Mouse (Mus musculus): ENCODE results near the gene Tcf20. TPM values are rescaled to one million over a fixed set of nuclear protein-coding genes. Genes with fewer than 3 reads are reported as not detected.

The Tcf20 gene
- polyA plus RNA-seq, 1 experiment from 2014 or later = 7.2 TPM

GRCm38 (mm10) chr15:82806969-82807763 is 180.5 kb downstream of the Tcf20 start:
- no peaks in the 10 kb centered on the region for H3K9me3 ChIP-seq (ENCODE audit: control insufficient read depth, low read length)
- no peaks in the 10 kb centered on the region for H3K27me3 ChIP-seq (ENCODE audit: control insufficient read depth, insufficient read depth, low read depth, low read length)
- WGBS = 78% methylated on average over 5 of the region's 5 CpGs
- no peaks in the 10 kb centered on the region for H3K4me1 ChIP-seq (replicated peaks; ENCODE audit: control insufficient read depth, insufficient read depth, low read length)
- H3K27ac ChIP-seq (ENCODE audit: low read length) = no peak overlapping the region
- no peak for ATAC-seq (ENCODE audit: low read depth)
- H3K4me3 ChIP-seq (ENCODE audit: low read length) = no peak overlapping the region
- H3K9ac ChIP-seq (ENCODE audit: low read length) = no peak overlapping the region
- H3K4me2 ChIP-seq (ENCODE audit: low read depth, low read length) = no peak overlapping the region
- peaks cover 7% of the 10 kb centered on the region; the same call in 1 of the 2 replicates for H3K36me3 ChIP-seq (ENCODE audit: control insufficient read depth, insufficient read depth, low read length)

DNA sequence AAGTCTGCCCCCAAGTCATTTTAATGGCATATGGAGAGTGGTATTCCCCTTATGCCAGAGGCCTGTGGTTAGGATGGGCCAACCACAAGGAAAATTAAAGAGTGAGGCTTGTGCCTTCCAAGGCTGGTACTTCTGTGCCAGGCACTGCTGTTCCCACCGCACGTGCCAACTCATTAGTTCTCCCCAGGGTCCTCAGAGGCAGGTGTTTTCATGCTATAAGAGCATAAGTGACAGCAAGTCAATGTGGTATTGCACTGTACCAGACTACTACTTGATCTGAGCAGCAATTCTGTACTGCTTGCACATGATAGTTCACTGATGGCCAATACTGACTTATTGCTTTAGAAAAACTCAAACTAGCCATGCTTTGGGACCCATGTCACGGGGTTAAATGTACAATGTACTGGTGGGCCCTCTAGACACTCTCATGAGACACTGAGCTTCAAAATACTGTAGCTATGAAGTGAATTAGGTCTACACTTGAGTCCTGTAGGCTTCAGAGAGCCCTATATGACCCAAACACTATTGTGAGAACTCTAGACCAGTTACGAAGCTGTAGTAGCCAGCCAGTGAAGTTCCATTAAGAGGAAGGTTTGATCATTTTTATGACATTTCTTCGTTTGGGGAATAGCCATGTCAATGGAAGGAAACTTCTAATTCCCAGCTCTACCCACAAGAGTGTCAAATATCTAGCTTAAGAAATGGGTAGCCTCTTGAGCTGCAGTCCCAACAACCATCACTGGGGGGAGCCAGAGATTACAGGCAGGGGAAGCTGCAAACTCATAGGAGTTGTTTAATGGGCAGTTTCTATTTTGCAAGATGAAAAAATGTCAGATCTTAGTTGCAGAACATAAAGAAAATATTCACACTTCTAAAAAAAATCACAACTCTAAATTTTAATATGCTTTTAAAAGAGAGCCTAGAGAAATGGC is 182.7 kb downstream of the Tcf20 start:
- no peaks in the 10 kb centered on the region for H3K27me3 ChIP-seq (ENCODE audit: control insufficient read depth, insufficient read depth, low read depth, low read length)
- no peaks in the 10 kb centered on the region for H3K9me3 ChIP-seq (ENCODE audit: control insufficient read depth, low read length)
- no peak overlapping the region for H3K4me2 ChIP-seq (ENCODE audit: low read depth, low read length)
- H3K9ac ChIP-seq (ENCODE audit: low read length) = no peak overlapping the region
- no peaks in the 10 kb centered on the region for H3K36me3 ChIP-seq (ENCODE audit: control insufficient read depth, insufficient read depth, low read length)
- WGBS = 77% methylated on average over 5 of the region's 5 CpGs
- no peak for ATAC-seq (ENCODE audit: low read depth)
- no peak overlapping the region for H3K4me3 ChIP-seq (ENCODE audit: low read length)
- no peak overlapping the region for H3K27ac ChIP-seq (ENCODE audit: low read length)
- no peaks in the 10 kb centered on the region for H3K4me1 ChIP-seq (replicated peaks; ENCODE audit: control insufficient read depth, insufficient read depth, low read length)

DNA sequence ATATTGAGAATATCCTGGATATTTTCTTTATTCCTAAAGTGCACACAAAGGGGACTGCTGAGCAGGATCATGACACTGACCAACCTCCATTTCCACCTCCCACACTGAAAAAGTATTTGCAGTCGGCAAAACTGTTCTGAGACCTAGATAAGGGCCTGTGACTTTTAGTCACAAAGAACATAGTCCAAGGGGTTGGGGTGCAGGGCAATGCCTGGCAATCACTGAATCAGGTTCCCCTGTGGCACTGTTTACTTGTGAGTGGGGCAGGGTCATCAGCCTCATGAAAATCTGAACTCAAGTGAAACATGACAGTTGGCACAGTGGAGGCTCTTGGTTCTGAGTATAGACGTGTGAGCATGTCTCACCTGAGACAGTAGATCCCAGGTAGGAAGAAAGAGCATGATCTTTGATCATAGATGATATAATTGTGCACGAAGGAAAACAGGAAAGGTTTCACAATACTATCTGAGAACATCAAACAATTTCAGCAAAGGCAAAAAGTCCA is 191.7 kb downstream of the Tcf20 start:
- H3K4me3 ChIP-seq (ENCODE audit: low read length) = no peak overlapping the region
- ATAC-seq (ENCODE audit: low read depth) = no peak
- WGBS = 72% methylated on average over 3 of the region's 3 CpGs

DNA sequence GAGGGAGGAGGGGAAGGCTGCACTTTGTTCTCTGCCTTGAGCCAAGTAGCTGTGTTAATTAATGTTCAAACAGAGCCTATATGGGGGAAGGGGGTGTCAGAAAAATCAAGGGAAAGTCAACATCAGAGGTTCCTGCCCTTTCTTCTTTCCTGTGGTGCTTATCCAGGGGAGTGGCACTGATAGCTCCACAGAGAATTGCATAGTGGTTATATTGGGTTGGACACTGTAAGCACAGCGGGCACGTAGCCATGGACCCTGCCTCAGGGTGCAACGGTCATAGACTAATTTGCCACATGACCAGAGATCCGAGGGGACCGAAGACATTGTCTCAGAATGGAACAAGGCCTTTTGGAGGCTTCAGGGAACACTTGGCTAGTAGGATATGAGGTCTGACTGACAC is 193.4 kb downstream of the Tcf20 start, which contains the start of gene Cyp2d26:
TSS of gene Cyp2d26 (minus strand) at position 18 of the 400 bp plus-strand sequence.
- Histone ChIP-seq H3K9ac (ENCODE audit: low read length) (no peak within 1 kb of the TSS), H3K36me3 (ENCODE audit: control insufficient read depth, insufficient read depth, low read length) (no peaks in the 10 kb centered on the region), H3K27ac (ENCODE audit: low read length) (no peak within 1 kb of the TSS), H3K4me1 (replicated peaks; ENCODE audit: control insufficient read depth, insufficient read depth, low read length) (no peaks in the 10 kb centered on the region), H3K4me2 (ENCODE audit: low read depth, low read length) (no peak within 1 kb of the TSS), H3K27me3 (ENCODE audit: control insufficient read depth, insufficient read depth, low read depth, low read length) (no peaks in the 10 kb centered on the region), H3K4me3 (ENCODE audit: low read length) (no peak within 1 kb of the TSS), H3K9me3 (ENCODE audit: control insufficient read depth, low read length) (no peaks in the 10 kb centered on the region)
- no peak for ATAC-seq (ENCODE audit: low read depth)
- 79% methylated on average over 5 of the region's 5 CpGs for WGBS

More for the DNA sequence above, 191.7 kb downstream of the Tcf20 start:
- H3K4me2 ChIP-seq (ENCODE audit: low read depth, low read length) = no peak overlapping the region
- no peaks in the 10 kb centered on the region for H3K9me3 ChIP-seq (ENCODE audit: control insufficient read depth, low read length)
- H3K27ac ChIP-seq (ENCODE audit: low read length) = no peak overlapping the region
- no peaks in the 10 kb centered on the region for H3K4me1 ChIP-seq (replicated peaks; ENCODE audit: control insufficient read depth, insufficient read depth, low read length)
- H3K36me3 ChIP-seq (ENCODE audit: control insufficient read depth, insufficient read depth, low read length) = no peaks in the 10 kb centered on the region
- no peaks in the 10 kb centered on the region for H3K27me3 ChIP-seq (ENCODE audit: control insufficient read depth, insufficient read depth, low read depth, low read length)
- H3K9ac ChIP-seq (ENCODE audit: low read length) = no peak overlapping the region

DNA sequence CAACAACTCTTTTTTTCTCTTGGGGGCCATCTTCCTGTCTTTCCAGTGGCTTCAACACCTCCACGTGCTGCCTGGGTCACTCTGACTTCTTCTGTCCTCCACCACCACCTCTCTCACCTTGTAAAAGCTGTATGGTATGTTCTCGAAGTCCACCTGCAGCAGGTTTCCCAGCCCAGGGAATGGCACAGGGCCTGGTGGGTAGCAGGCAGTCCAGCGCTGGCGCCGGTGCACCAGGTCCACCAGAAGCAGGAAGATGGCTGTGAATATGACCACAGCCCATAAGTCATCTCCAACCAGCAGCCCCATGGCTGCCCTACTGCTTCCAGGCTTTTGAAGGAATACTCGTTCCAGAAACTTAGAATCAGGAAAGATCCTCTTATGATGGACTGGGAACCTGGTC is 193.8 kb downstream of the Tcf20 start:
- Histone ChIP-seq H3K9me3 (ENCODE audit: control insufficient read depth, low read length) (no peaks in the 10 kb centered on the region), H3K36me3 (ENCODE audit: control insufficient read depth, insufficient read depth, low read length) (no peaks in the 10 kb centered on the region), H3K27ac (ENCODE audit: low read length) (no peak overlapping the region), H3K4me3 (ENCODE audit: low read length) (no peak overlapping the region), H3K4me2 (ENCODE audit: low read depth, low read length) (no peak overlapping the region), H3K4me1 (replicated peaks; ENCODE audit: control insufficient read depth, insufficient read depth, low read length) (no peaks in the 10 kb centered on the region), H3K9ac (ENCODE audit: low read length) (no peak overlapping the region), H3K27me3 (ENCODE audit: control insufficient read depth, insufficient read depth, low read depth, low read length) (no peaks in the 10 kb centered on the region)
- no peak for ATAC-seq (ENCODE audit: low read depth)
- WGBS = 70% methylated on average over 6 of the region's 6 CpGs

GRCm38 (mm10) chr15:82793454-82793853 is 194.2 kb downstream of the Tcf20 start:
- Histone ChIP-seq H3K4me3 (ENCODE audit: low read length) (no peak overlapping the region), H3K27me3 (ENCODE audit: control insufficient read depth, insufficient read depth, low read depth, low read length) (no peaks in the 10 kb centered on the region), H3K27ac (ENCODE audit: low read length) (no peak overlapping the region), H3K9me3 (ENCODE audit: control insufficient read depth, low read length) (no peaks in the 10 kb centered on the region), H3K9ac (ENCODE audit: low read length) (no peak overlapping the region), H3K4me1 (replicated peaks; ENCODE audit: control insufficient read depth, insufficient read depth, low read length) (no peaks in the 10 kb centered on the region), H3K36me3 (ENCODE audit: control insufficient read depth, insufficient read depth, low read length) (no peaks in the 10 kb centered on the region), H3K4me2 (ENCODE audit: low read depth, low read length) (no peak overlapping the region)
- 53% methylated on average over 1 of the region's 1 CpGs for WGBS
- no peak for ATAC-seq (ENCODE audit: low read depth)

- no peak for ATAC-seq (ENCODE audit: low read depth)
- H3K4me2 ChIP-seq (ENCODE audit: low read depth, low read length) = no peak overlapping the region
- WGBS = 89% methylated on average over 11 of the region's 11 CpGs
Observed at GRCm38 (mm10) chr15:82792566-82792965, 195.1 kb downstream of the Tcf20 start.

GRCm38 (mm10) chr15:82784581-82784980 is 203.1 kb downstream of the Tcf20 start:
- Histone ChIP-seq H3K27ac (ENCODE audit: low read length) (no peak overlapping the region), H3K4me2 (ENCODE audit: low read depth, low read length) (no peak overlapping the region), H3K9me3 (ENCODE audit: control insufficient read depth, low read length) (no peaks in the 10 kb centered on the region), H3K4me3 (ENCODE audit: low read length) (no peak overlapping the region), H3K27me3 (ENCODE audit: control insufficient read depth, insufficient read depth, low read depth, low read length) (no peaks in the 10 kb centered on the region), H3K36me3 (ENCODE audit: control insufficient read depth, insufficient read depth, low read length) (no peaks in the 10 kb centered on the region), H3K9ac (ENCODE audit: low read length) (no peak overlapping the region), H3K4me1 (replicated peaks; ENCODE audit: control insufficient read depth, insufficient read depth, low read length) (no peaks in the 10 kb centered on the region)
- WGBS = 68% methylated on average over 1 of the region's 1 CpGs
- no peak for ATAC-seq (ENCODE audit: low read depth)

More at GRCm38 (mm10) chr15:82792566-82792965, 195.1 kb downstream of the Tcf20 start:
- Histone ChIP-seq H3K4me1 (replicated peaks; ENCODE audit: control insufficient read depth, insufficient read depth, low read length) (no peaks in the 10 kb centered on the region), H3K27ac (ENCODE audit: low read length) (no peak overlapping the region), H3K9me3 (ENCODE audit: control insufficient read depth, low read length) (no peaks in the 10 kb centered on the region), H3K9ac (ENCODE audit: low read length) (no peak overlapping the region), H3K27me3 (ENCODE audit: control insufficient read depth, insufficient read depth, low read depth, low read length) (no peaks in the 10 kb centered on the region), H3K4me3 (ENCODE audit: low read length) (no peak overlapping the region), H3K36me3 (ENCODE audit: control insufficient read depth, insufficient read depth, low read length) (no peaks in the 10 kb centered on the region)

GRCm38 (mm10) chr15:82783800-82784199 is 203.9 kb downstream of the Tcf20 start:
- no peaks in the 10 kb centered on the region for H3K27me3 ChIP-seq (ENCODE audit: control insufficient read depth, insufficient read depth, low read depth, low read length)
- no peak overlapping the region for H3K9ac ChIP-seq (ENCODE audit: low read length)
- H3K4me1 ChIP-seq (replicated peaks; ENCODE audit: control insufficient read depth, insufficient read depth, low read length) = no peaks in the 10 kb centered on the region
- no peak overlapping the region for H3K4me3 ChIP-seq (ENCODE audit: low read length)
- WGBS = 38% methylated on average over 1 of the region's 1 CpGs
- no peaks in the 10 kb centered on the region for H3K9me3 ChIP-seq (ENCODE audit: control insufficient read depth, low read length)
- ATAC-seq (ENCODE audit: low read depth) = peak; percentile 71
- H3K27ac ChIP-seq (ENCODE audit: low read length) = no peak overlapping the region
- H3K36me3 ChIP-seq (ENCODE audit: control insufficient read depth, insufficient read depth, low read length) = no peaks in the 10 kb centered on the region
- no peak overlapping the region for H3K4me2 ChIP-seq (ENCODE audit: low read depth, low read length)
